Mouse (Mus musculus) kidney, postnatal 0 days (tissue): ENCODE measurements at regions not wholly inside any gene's neighbourhood (a gene's known extent, or its start where the extent isn't known, plus 50 kb on each side); places are given as distances from the start of the nearest gene placed in this dataset.
A peak's percentile ranks its signal among the peaks of the same experiment; 100 is the strongest.

Experiments used
- ATAC-seq: fragments of 200-750 bp; cut with Nextera tagmentation; replicated peaks from 2 replicates; pipeline ENCODE4 v1.8.0; 2017; ENCODE audit warnings: low read depth, moderate number of reproducible peaks, moderate TSS enrichment, moderate library complexity; ENCODE audit not compliant: low FRiP score
- DNase-seq: peaks from one replicate; pipeline ENCODE4 v3.0.0-alpha.2; 2016; ENCODE audit warnings: low spot score
- H3K27ac ChIP-seq: fragments of 300-500 bp; sonication (generic); 2 replicates; pipeline ENCODE4 v1.5.1; 2014; ENCODE audit warnings: mild to moderate bottlenecking
- H3K27me3 ChIP-seq: fragments of 300-500 bp; sonication (generic); 2 replicates; pipeline ENCODE4 v1.6.1; 2014; ENCODE audit warnings: low read length, mixed read lengths; ENCODE audit not compliant: insufficient read depth
- H3K36me3 ChIP-seq: fragments of 300-500 bp; sonication (generic); 2 replicates; pipeline ENCODE4 v1.6.1; 2014; ENCODE audit warnings: low read length, mixed read lengths; ENCODE audit not compliant: insufficient read depth
- H3K4me1 ChIP-seq: fragments of 300-500 bp; sonication (generic); replicated peaks from 2 replicates; pipeline ENCODE4 v1.6.1; 2014; ENCODE audit warnings: antibody characterized with exemption, low read length, mixed read lengths; ENCODE audit not compliant: insufficient read depth
- H3K4me2 ChIP-seq: fragments of 300-500 bp; sonication (generic); 2 replicates; pipeline ENCODE4 v1.6.1; 2014; ENCODE audit warnings: mild to moderate bottlenecking, low read length, moderate library complexity, mixed read lengths
- H3K4me3 ChIP-seq: fragments of 300-500 bp; sonication (generic); replicated peaks from 2 replicates; pipeline ENCODE4 v1.5.1; 2014; ENCODE audit warnings: low read depth, low read length
- H3K9ac ChIP-seq: fragments of 300-500 bp; sonication (generic); 2 replicates; pipeline ENCODE4 v1.6.1; 2014; ENCODE audit warnings: low read depth, low read length
- H3K9me3 ChIP-seq: fragments of 300-500 bp; sonication (generic); replicated peaks from 2 replicates; pipeline ENCODE4 v1.6.1; 2016; ENCODE audit warnings: low read length, inconsistent platforms, mixed read lengths
- CTCF ChIP-seq: IDR thresholded peaks from 2 replicates; pipeline ENCODE4 v1.5.1; 2016; ENCODE audit warnings: antibody characterized with exemption, low read depth, mild to moderate bottlenecking, moderate library complexity
- WGBS: fragments of 180-500 bp; shearing (Covaris S2); extraction: QIAGEN DNeasy Blood & Tissue Kit; methylation state at CpG from one replicate; pipeline ENCODE4 v1.1.7; 2014; 5-methylcytosine and 5-hydroxymethylcytosine counted together

- Histone ChIP-seq H3K27ac (no peak overlapping the region), H3K4me2 (no peak overlapping the region), H3K27me3 (no peaks in the 10 kb centered on the region), H3K4me3 (no peak overlapping the region), H3K9me3 (no peaks in the 10 kb centered on the region), H3K9ac (no peak overlapping the region), H3K36me3 (no peaks in the 10 kb centered on the region), H3K4me1 (no peaks in the 10 kb centered on the region)
- DNase-seq (no peak), ATAC-seq (no peak)
- WGBS, result 69% methylated on average over 6 of the region's 6 CpGs
- TF ChIP-seq CTCF, result no peak
Measured at GRCm38 (mm10) chr9:111746151-111746550, 56.0 kb upstream of the Stac start.

GRCm38 (mm10) chr9:111745206-111745605 is 55.1 kb upstream of the Stac start:
- H3K9ac ChIP-seq, result no peak overlapping the region
- no peak for TF ChIP-seq CTCF
- no peak overlapping the region for H3K4me3 ChIP-seq
- no peaks in the 10 kb centered on the region for H3K9me3 ChIP-seq
- no peak for ATAC-seq
- no peaks in the 10 kb centered on the region for H3K4me1 ChIP-seq
- 33% methylated on average over 3 of the region's 3 CpGs for WGBS
- no peaks in the 10 kb centered on the region for H3K27me3 ChIP-seq
- no peak overlapping the region for H3K27ac ChIP-seq
- DNase-seq, result peak; percentile 6
- H3K4me2 ChIP-seq, result no peak overlapping the region
- no peaks in the 10 kb centered on the region for H3K36me3 ChIP-seq
